ENCODE assay signal across 30 mouse cellular contexts in genomic region chr13:60425140-60425539, GRCm38 (mm10).
DNase-seq lines count a peak whose midpoint lies in the region; ATAC-seq lines count a peak whose summit lies in the region.
"Had no signal": no experiment of that assay in that cellular context is flagged by ENCODE, and none has a peak within 500 bp of the region (broad histone marks: within the 10 kb centered on the region; RNA-seq: fewer than 3 reads in every experiment).

No protein-coding gene starts in this region.

- no peaks in the 10 kb centered on the region for H3K27me3 ChIP-seq in hindbrain, embryonic 11.5 days (ENCODE audit: control insufficient read depth, insufficient read depth, low read length)
- H3K27me3 ChIP-seq in hindbrain, embryonic 12.5 days = no peaks in the 10 kb centered on the region
- no peaks in the 10 kb centered on the region for H3K27me3 ChIP-seq in embryonic facial prominence, embryonic 13.5 days
- no peaks in the 10 kb centered on the region for H3K27me3 ChIP-seq in limb, embryonic 15.5 days
- H3K27me3 ChIP-seq: heart, embryonic 12.5 days; intestine, embryonic 15.5 days; neural tube, embryonic 15.5 days had no signal

- no peak overlapping the region for H3K9ac ChIP-seq in hindbrain, embryonic 11.5 days (ENCODE audit: low read depth, low read length)
- H3K9ac ChIP-seq in hindbrain, embryonic 12.5 days = no peak overlapping the region
- H3K9ac ChIP-seq in embryonic facial prominence, embryonic 13.5 days = no peak overlapping the region
- no peak overlapping the region for H3K9ac ChIP-seq in limb, embryonic 15.5 days
- H3K9ac ChIP-seq: heart, embryonic 12.5 days; intestine, embryonic 15.5 days; liver, embryonic 14.5 days; lung, embryonic 14.5 days; neural tube, embryonic 15.5 days had no signal

- no peak overlapping the region for H3K4me3 ChIP-seq in hindbrain, embryonic 11.5 days (ENCODE audit: low read depth, low read length)
- no peak overlapping the region for H3K4me3 ChIP-seq in hindbrain, embryonic 12.5 days
- no peak overlapping the region for H3K4me3 ChIP-seq in embryonic facial prominence, embryonic 13.5 days
- no peak overlapping the region for H3K4me3 ChIP-seq in limb, embryonic 15.5 days
- H3K4me3 ChIP-seq: heart, embryonic 12.5 days; hindbrain, embryonic 10.5 days; intestine, embryonic 15.5 days; layer of hippocampus, adult 2 months; neural tube, embryonic 15.5 days had no signal

- H3K36me3 ChIP-seq in hindbrain, embryonic 11.5 days (ENCODE audit: control insufficient read depth, insufficient read depth, low read length) = no peaks in the 10 kb centered on the region
- H3K36me3 ChIP-seq in hindbrain, embryonic 12.5 days = no peaks in the 10 kb centered on the region
- H3K36me3 ChIP-seq in embryonic facial prominence, embryonic 13.5 days = no peaks in the 10 kb centered on the region
- no peaks in the 10 kb centered on the region for H3K36me3 ChIP-seq in limb, embryonic 15.5 days
- H3K36me3 ChIP-seq: heart, embryonic 12.5 days; hindbrain, embryonic 10.5 days; intestine, embryonic 15.5 days; neural tube, embryonic 15.5 days had no signal

- 66% methylated on average over 11 of the region's 11 CpGs for WGBS in hindbrain, embryonic 11.5 days
- WGBS in hindbrain, embryonic 12.5 days = 60% methylated on average over 11 of the region's 11 CpGs
- 40% methylated on average over 11 of the region's 11 CpGs for WGBS in embryonic facial prominence, embryonic 13.5 days
- 48% methylated on average over 11 of the region's 11 CpGs for WGBS in limb, embryonic 15.5 days

- no peaks in the 10 kb centered on the region; the same call in 1 of the 2 replicates for H3K4me1 ChIP-seq in hindbrain, embryonic 11.5 days (replicated peaks; ENCODE audit: control insufficient read depth, insufficient read depth, low read length)
- H3K4me1 ChIP-seq in hindbrain, embryonic 12.5 days = peaks cover 20% of the 10 kb centered on the region
- peaks cover 53% of the 10 kb centered on the region for H3K4me1 ChIP-seq in embryonic facial prominence, embryonic 13.5 days
- peaks cover 42% of the 10 kb centered on the region for H3K4me1 ChIP-seq in limb, embryonic 15.5 days

- 0 out of 2 replicates have a peak overlapping the region, but pooled peaks have one; percentile 5 for H3K4me2 ChIP-seq in hindbrain, embryonic 11.5 days (replicated peaks; ENCODE audit: low read depth, low read length)
- H3K4me2 ChIP-seq in hindbrain, embryonic 12.5 days (replicated peaks) = no peak overlapping the region
- H3K4me2 ChIP-seq in embryonic facial prominence, embryonic 13.5 days = no peak overlapping the region
- H3K4me2 ChIP-seq in limb, embryonic 15.5 days = no peak overlapping the region
- H3K4me2 ChIP-seq: heart, embryonic 12.5 days; intestine, embryonic 15.5 days; lung, embryonic 14.5 days; neural tube, embryonic 15.5 days had no signal

- no peak for ATAC-seq in hindbrain, embryonic 11.5 days (ENCODE audit: low FRiP score)
- ATAC-seq in hindbrain, embryonic 12.5 days (ENCODE audit: low FRiP score) = no peak
- peak; percentile 81 for ATAC-seq in embryonic facial prominence, embryonic 13.5 days (ENCODE audit: insufficient number of reproducible peaks, insufficient read depth, low FRiP score, low TSS enrichment, low read depth)
- ATAC-seq in limb, embryonic 15.5 days (ENCODE audit: insufficient number of reproducible peaks, low FRiP score, low TSS enrichment, low read depth) = no peak
- ATAC-seq: activated CD4-positive, CD25-positive, alpha-beta regulatory T cell, adult 4 months; hindbrain, postnatal 0 days; intestine, embryonic 15.5 days had no signal

- no peak for DNase-seq in hindbrain, embryonic 11.5 days (ENCODE audit: low spot score)
- no peak for DNase-seq in adrenal gland, adult 8-10 months
- DNase-seq in cerebellum, postnatal 10 days = no peak
- DNase-seq: adrenal gland, adult 2 months; B cell, adult 2 months; cerebellum, adult 8-10 months; cerebellum, postnatal 36 days; gastrocnemius, postnatal 10 days; heart, adult 18-20 months; kidney, adult 2 months; kidney, postnatal 36 days; liver; lung, embryonic 14.5 days; lung, postnatal 14 days; midbrain, embryonic 14.5 days; right cerebral cortex, adult 18-20 months; spleen, adult 18-20 months; thymus, adult 18-20 months had no signal

- no peak overlapping the region for H3K27ac ChIP-seq in hindbrain, embryonic 11.5 days (ENCODE audit: low read depth, low read length)
- no peak overlapping the region for H3K27ac ChIP-seq in hindbrain, embryonic 12.5 days
- peak overlapping the region; percentile 48 for H3K27ac ChIP-seq in embryonic facial prominence, embryonic 13.5 days
- H3K27ac ChIP-seq in limb, embryonic 15.5 days = peak overlapping the region; percentile 50; the same call in 1 of the 2 replicates
- H3K27ac ChIP-seq: hindbrain, embryonic 10.5 days; hindbrain, postnatal 0 days; intestine, embryonic 15.5 days; layer of hippocampus, adult 2 months; liver, embryonic 14.5 days; neural tube, embryonic 15.5 days; stomach, postnatal 0 days had no signal

- no peaks in the 10 kb centered on the region for H3K9me3 ChIP-seq in hindbrain, embryonic 11.5 days (ENCODE audit: control insufficient read depth, low read length)
- no peaks in the 10 kb centered on the region for H3K9me3 ChIP-seq in hindbrain, embryonic 12.5 days (replicated peaks)
- no peaks in the 10 kb centered on the region for H3K9me3 ChIP-seq in embryonic facial prominence, embryonic 13.5 days
- no peaks in the 10 kb centered on the region for H3K9me3 ChIP-seq in limb, embryonic 15.5 days
- H3K9me3 ChIP-seq: heart, embryonic 12.5 days; hindbrain, embryonic 10.5 days; intestine, embryonic 15.5 days; neural tube, embryonic 15.5 days had no signal

Comparison
In these comparisons a context has a peak if more than half of its experiments do, and no peak if none do; other contexts are left out.
1. H3K27ac ChIP-seq: peak in embryonic facial prominence, embryonic 13.5 days (single experiment) and limb, embryonic 15.5 days (single experiment); none in hindbrain, embryonic 11.5 days (single experiment) and hindbrain, embryonic 12.5 days (single experiment).